Mouse (Mus musculus) thymus, adult 18-20 months (tissue): ENCODE data around the gene Scamp2.

Experiments
- DNase-seq, 2 experiments: peaks; one replicate each; pipeline ENCODE4 v3.0.0; 2022; ENCODE audit warnings: mixed read lengths in 2 of 2

Gene Scamp2

DNA sequence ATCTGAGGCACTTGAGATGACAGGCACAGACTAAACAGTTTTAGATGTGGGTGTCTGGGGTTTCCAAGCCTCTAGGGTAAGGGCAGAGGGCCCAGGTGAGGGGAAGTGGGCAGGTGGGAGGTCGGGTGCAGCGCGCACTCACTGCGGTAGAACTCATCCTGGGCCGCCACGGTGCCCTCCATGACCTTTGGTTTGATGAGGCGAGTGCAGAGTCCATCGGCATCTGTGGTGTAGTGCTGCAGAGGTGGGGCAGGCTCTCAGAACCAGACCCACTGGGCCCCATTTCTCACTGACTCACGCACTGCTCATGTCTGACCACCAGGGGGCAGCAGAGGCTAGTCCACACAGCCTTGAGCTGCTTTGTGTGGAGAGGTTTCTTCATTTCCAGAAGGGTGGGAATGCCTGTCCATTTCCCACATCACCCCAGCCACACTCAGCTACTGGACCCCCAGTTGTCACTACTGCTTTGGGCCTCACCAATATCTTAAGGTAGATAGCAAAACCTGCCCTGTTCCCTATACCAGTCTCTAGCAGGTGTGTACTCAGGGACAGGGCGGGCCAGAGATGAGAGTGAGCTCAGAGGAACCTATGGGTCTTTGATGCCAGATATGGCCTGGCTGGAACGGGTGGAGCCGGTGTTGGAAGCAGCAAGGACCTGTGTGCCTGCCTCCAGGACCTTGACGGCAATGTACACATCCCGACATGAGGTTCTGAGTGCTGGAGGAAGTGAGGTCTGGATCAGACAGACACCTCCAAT, 68.6 kb downstream of the Scamp2 start:
- peak; percentile 43 to 65 for DNase-seq

DNA sequence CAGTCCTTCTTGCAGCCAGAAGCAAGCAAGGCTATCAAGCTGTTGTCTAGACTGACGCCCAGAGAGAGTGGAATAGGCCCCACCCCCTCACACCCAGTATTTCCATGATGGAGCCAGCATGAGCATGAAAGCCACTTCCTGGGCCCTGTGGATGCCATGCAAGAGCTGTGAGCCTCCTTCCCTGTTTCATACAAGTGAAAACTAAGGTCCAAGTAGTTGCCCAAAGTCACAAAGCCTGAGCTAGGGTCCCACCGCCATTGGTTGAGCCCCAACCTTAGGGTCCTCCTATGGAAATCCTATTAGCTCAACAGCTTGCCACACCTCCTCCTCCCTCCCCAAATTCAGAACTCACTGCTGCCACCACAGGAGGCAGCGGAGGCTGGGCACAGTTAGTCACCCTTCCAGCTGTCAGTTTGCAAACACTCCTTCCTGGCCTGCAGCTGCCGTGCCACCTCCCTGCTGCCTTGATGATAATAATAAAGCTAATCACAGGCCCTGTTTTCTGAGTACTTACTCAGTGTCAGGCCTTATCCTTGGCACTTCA, 72.8 kb downstream of the Scamp2 start:
- no peak for DNase-seq

DNA sequence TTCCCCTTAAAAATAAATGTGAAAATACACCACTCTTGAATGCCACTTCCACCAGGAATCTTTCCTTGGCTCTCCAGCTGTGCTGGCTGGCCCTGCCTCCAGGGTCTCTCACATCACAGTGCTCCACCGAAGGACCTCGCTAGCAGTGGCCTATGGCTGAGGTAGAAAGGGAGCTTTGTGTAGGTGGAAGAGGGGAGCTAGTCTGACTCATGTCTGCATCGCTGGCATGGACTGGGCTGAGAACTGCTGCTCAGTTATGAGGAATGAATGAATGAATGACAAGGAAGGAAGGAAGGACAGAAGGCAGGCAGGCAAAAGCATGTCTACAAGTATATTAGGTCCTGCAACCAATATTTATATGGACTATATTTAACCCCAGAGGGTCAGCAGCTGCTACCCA, 76.5 kb downstream of the Scamp2 start:
- no peak for DNase-seq

DNA sequence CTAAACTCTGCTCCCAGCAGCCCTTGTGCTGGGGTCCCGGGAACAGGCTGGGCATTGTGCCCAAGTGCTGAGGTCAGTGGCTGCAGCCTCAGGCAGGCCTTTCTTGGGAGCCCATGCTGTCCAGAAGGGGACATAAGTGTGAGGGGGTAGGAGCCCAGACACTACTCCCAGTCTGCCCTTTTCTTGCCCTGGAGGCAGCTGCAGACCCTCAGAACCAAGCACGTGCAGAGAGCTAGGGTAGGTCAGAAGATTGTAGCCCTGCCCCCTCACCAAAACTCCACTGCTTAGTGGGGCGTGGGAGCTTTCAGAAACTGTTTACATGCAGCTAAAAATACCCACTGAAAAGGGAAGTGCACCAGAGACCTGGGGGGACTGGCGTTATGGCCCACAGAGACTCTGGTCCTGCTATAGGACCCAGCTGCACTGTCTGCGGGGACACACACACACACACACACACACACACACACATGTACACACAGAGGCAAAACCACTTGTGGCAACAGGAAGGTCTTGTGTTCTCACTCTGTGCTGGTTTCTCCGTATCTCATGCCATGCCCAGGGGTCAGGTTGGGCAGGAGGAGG, 77.1 kb downstream of the Scamp2 start:
- no peak for DNase-seq
